Mouse (Mus musculus): ENCODE results near the gene Cavin1.
A peak's percentile ranks its signal among the peaks of the same experiment; 100 is the strongest.

DNA sequence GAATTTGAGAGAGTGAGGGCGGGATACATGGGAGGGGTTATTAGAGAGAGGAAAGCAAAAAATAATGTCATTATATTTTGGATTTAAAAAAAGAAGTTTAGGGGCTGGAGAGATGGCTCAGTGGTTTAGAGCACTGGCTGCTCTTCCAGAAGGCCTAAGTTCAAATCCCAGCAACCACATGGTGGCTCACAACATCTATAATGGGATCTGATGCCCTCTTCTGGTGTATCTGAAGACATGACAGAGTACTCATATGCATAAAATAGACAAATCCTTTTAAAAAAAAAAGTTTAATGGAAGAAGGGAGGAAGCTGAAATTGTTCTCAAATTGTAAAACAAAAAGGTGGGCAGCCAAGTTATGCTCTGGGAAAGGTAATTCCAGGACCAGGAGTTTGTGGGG is 21.1 kb downstream of the Cavin1 start:
- TF ChIP-seq CTCF (IDR thresholded peaks at IDR 0.05; ENCODE audit: low read depth): peak; percentile 17
- TF ChIP-seq EP300 (IDR thresholded peaks at IDR 0.05; ENCODE audit: low read depth): no peak

Measured in heart, postnatal 0 days (tissue).